Mouse (Mus musculus) kidney, postnatal 36 days (tissue): ENCODE data around the gene Atxn2l.

ENCODE experiments used
- DNase-seq, 2 experiments: peaks; one replicate each; pipeline ENCODE4 v3.0.0; 2021 to 2022; ENCODE audit warnings: mixed read lengths in 2 of 2

Gene Atxn2l

GRCm38 (mm10) chr7:126460623-126461399 lies 42.4 kb downstream of the Atxn2l start:
- no peak for DNase-seq

GRCm38 (mm10) chr7:126458844-126459618 lies 44.2 kb downstream of the Atxn2l start:
- DNase-seq = no peak

GRCm38 (mm10) chr7:126458225-126458624 lies 45.0 kb downstream of the Atxn2l start:
- DNase-seq = no peak

DNA sequence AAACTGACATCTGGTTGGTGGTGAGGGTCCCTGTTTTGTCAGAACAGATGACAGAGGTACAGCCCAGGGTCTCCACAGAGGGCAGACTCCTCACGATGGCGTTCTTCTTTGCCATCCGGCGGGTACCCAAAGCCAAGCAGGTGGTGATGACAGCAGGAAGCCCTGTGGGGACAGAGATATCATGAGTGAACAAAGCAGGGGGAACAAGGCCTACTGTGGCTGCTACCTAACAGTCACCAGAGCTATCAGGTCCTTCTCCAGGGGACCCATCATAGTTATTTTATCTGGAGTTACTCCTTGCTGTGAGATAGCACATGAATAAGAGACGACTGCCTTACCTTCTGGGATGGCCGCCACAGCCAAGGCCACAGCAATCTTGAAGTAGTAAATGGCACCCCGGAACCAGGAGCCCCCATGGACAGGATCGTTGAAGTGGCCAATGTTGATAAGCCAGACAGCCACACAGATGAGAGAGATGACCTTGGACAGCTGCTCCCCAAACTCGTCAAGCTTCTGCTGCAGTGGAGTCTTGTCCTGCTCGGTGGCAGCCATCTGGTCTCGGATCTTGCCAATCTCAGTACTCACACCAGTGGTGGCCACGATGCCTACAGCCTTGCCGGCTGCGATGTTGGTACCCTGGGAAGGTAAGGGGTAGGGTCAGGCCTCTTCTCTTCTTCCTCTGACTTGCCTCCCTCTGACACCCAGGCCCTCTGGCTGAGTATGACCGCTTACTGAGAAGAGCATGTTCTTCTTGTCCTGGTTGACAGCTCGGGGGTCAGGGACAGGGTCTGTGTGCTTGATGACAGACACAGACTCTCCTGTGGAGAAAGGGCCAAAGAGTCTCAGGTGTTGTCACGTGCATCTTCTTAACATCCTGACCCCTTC lies 46.6 kb downstream of the Atxn2l start:
- no peak for DNase-seq

DNA sequence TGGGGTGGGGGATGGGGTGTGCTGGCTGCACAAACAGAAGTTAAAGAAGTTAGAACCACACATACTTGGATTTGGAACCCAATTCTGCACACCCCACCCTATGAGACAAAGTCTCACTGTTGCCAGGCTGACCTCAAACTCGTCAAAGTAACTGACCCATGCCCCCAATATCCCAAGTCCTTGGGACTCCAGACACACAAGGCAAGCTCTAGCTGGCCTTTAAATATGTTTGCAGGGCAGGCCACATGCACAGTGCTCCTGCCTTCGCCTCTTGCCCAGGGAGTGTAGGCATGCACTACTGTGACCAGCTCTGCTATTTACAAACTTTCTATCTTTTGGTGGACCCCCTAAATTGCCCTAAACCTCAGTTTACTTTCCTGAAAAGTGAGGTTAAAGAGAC lies 48.0 kb downstream of the Atxn2l start:
- DNase-seq = no peak

- no peak for DNase-seq
Measured at GRCm38 (mm10) chr7:126453861-126454260, 49.4 kb downstream of the Atxn2l start.

DNA sequence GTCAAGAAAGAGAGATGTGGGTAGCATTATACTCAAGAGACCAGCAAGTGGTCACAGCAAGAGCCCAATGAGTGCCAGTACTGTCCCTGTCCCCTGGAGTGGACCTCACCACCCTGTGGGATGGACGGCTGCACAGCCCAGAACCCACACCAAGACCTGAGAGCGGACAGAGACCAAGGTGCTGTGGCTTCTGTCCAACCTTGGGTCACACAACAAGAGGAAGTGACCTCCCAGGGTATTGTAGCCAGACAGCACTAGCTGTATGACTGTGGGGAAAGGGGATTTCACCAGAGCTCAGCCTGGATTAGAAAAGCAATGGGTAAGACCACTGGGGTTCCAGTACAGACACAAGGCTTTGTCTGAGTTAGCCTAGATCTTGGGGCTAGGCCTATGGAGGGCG lies 51.0 kb downstream of the Atxn2l start:
- DNase-seq = no peak

GRCm38 (mm10) chr7:126450641-126451040 lies 52.6 kb downstream of the Atxn2l start:
- no peak for DNase-seq

DNA sequence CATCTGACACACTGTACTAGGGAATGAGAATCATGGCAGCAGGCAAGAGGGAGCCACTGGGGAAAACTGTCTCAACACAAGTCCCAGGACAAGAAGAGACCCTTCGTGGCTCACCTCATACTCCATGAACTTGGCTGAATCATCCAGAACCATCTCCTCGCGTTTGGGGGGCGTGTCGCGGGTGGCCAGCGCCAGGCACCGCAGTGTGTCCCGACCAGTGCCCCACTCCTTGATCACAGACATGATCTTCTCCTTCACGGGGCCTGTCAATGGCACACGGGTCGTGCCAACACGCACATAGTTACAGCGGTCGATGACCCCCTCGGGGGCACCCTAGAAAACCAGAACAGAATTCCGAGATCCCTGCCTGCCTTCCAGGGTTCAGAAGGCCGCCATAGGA lies 53.2 kb downstream of the Atxn2l start:
- DNase-seq = no peak

- DNase-seq = no peak
Measured at GRCm38 (mm10) chr7:126448481-126448880, 54.8 kb downstream of the Atxn2l start.

DNA sequence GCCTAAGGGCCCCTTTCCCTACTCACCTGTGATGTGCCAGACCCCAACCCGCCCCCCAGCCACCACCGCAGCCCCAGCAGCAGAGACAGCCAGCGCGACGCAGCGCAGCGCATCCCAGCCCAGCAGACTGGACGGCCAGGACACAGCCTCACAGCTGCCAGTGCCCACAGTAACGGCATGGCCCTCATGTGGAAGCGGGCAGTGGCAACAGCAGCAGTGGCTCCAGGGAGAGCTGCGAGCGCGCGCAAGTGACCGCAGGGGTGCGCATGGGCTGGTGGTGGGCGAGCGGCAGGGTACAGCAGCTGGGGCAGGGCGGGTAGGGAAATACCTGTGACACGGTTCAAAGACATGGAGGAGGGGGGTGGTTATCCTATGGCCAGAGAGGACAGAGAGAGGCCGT lies 57.0 kb downstream of the Atxn2l start:
- DNase-seq = no peak

DNA sequence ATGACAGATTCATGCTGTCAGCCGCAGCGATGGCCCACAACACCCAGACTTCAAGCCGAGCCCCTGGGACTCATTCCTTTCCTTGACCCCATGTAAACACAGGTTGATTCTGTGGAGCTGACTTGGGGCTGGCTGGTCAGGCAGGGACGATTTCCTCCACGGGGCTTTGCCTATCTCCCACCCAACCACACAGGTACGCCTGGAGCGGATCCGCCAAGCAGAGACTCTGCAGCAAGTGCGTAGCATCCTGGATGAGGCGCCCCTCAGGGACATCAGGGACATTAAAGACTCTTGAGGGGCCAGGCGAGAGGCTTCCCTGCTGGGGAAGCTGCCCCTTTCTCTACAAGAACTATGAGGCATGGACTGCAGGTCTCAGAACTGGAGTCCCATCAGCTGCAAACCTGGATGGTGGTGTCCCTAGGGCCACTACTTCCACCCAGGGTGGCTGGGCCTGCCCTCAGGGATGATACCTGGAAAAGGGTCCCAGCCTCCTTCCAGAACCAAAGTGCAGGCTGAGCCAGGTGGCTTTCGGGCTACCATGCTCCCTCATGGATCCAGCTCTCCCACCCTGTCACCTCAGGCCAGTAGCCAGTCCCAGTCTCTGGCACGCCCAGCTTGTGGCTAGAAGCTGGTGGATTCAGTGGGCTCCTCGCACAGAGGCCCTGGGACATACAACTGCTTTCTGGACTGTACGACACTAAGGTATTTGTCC lies 58.0 kb downstream of the Atxn2l start:
- no peak for DNase-seq

GRCm38 (mm10) chr7:126444536-126444935 lies 58.7 kb downstream of the Atxn2l start:
- no peak for DNase-seq

- DNase-seq = no peak
Measured at GRCm38 (mm10) chr7:126443997-126444396, 59.2 kb downstream of the Atxn2l start.
